Mouse (Mus musculus): ENCODE measurements around the gene Cd44.

DNA sequence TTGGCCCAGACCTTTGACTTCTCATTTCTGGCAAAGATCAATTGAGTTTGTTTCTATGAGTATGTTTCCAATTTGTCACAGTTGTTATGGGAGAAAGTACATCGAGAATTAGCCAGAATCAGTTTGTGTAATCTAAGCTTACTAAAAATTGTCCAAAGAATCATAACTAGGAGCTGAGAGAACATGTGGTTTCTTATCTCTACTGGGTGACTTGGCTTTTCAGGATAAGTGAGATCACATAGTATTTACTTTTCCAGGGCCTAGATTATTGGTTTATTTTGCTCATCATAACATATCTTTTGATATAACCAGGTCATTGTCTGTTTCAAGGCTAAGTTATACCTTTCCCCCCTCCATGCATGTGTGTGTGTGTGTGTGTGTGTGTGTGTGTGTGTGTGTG, 16.8 kb upstream of the Cd44 start:
- TF ChIP-seq CTCF (IDR thresholded peaks at IDR 0.05; ENCODE audit: control insufficient read depth, insufficient read depth, insufficient replicate concordance, low read depth, low read length) (no peak), POLR2A (IDR thresholded peaks at IDR 0.05; ENCODE audit: control insufficient read depth, low read depth, low read length) (no peak)
